Mouse (Mus musculus) forebrain, embryonic 13.5 days (tissue): Measurements from ENCODE around the gene Ahsa2. TPM values are rescaled to one million over a fixed set of nuclear protein-coding genes. Genes with fewer than 3 reads are reported as not detected.
"Not testable (repeated sequence)": the region's sequence is repeated elsewhere in the genome, so short reads cannot be mapped to it uniquely, and the experiment has no call there.

Source experiments
- ATAC-seq: fragments of 200-750 bp; cut with Nextera tagmentation; 2 replicates; pipeline ENCODE4 v1.8.0; 2017
- H3K27ac ChIP-seq: fragments of 300-500 bp; sonication (generic); 2 replicates; pipeline ENCODE4 v1.5.1; 2015; ENCODE audit warnings: inconsistent platforms, mild to moderate bottlenecking, moderate library complexity
- H3K27me3 ChIP-seq: fragments of 300-500 bp; sonication (generic); 2 replicates; pipeline ENCODE4 v1.6.1; 2015; ENCODE audit warnings: mild to moderate bottlenecking, inconsistent platforms
- H3K36me3 ChIP-seq: fragments of 300-500 bp; sonication (generic); 2 replicates; pipeline ENCODE4 v1.6.1; 2015; ENCODE audit warnings: mild to moderate bottlenecking, inconsistent platforms; ENCODE audit not compliant: poor library complexity, severe bottlenecking
- H3K4me1 ChIP-seq: fragments of 300-500 bp; sonication (generic); 2 replicates; pipeline ENCODE4 v1.6.1; 2015; ENCODE audit warnings: inconsistent platforms
- H3K4me2 ChIP-seq: fragments of 300-500 bp; sonication (generic); 2 replicates; pipeline ENCODE4 v1.6.1; 2015; ENCODE audit warnings: inconsistent platforms, mild to moderate bottlenecking, moderate library complexity
- H3K4me3 ChIP-seq: fragments of 300-500 bp; sonication (generic); 2 replicates; pipeline ENCODE4 v1.5.1; 2015; ENCODE audit warnings: mild to moderate bottlenecking, inconsistent platforms
- H3K9ac ChIP-seq: fragments of 300-500 bp; sonication (generic); 2 replicates; pipeline ENCODE4 v1.6.1; 2015; ENCODE audit warnings: mild to moderate bottlenecking, inconsistent platforms
- H3K9me3 ChIP-seq: fragments of 300-500 bp; sonication (generic); replicated peaks from 2 replicates; pipeline ENCODE4 v1.6.1; 2016; ENCODE audit warnings: inconsistent platforms
- WGBS: fragments of 180-500 bp; shearing (Covaris S2); methylation state at CpG from one replicate; pipeline ENCODE4 v1.1.7; 2015; 5-methylcytosine and 5-hydroxymethylcytosine counted together
- microRNA-seq: library from miRNA; unstranded; fragments of <30 nt; microRNA quantifications from one replicate; pipeline ENCODE4, GENCODE M21; 2016
- polyA plus RNA-seq: library from polyadenylated mRNA; unstranded; fragments of >200 nt; fragmentation: Nextera tagmentation; extraction: Ambion mirVana; gene quantifications from 2 replicates; pipeline ENCODE4 v1.2.1, GENCODE M21; 2015

Gene Ahsa2
- polyA plus RNA-seq, 1 experiment from 2014 or later: 151 TPM

DNA sequence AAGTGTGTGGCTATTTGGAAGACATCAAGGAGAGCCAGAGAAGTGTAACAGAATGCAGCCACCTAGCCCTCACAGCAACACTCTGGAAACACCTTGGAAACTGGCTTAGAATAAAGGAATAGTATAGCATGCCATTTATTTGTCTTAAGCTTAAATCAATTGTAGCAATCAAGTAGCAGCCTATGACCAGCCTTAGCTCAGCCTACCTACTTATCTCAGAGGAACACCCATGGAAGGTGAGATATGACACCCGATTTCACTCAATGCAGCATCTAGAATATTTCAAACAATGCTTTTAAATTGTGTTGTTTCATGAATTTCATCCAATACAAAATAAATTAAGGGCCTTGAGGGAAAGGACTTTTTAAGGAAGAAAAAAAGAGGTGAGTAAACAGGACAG lies 7.9 kb downstream of the Ahsa2 start:
- no peak for ATAC-seq
- H3K4me2 ChIP-seq: no peak overlapping the region
- 100% methylated on average over 1 of the region's 1 CpGs for WGBS
- no peak overlapping the region for H3K9ac ChIP-seq
- H3K27me3 ChIP-seq: no peaks in the 10 kb centered on the region
- no peak overlapping the region for H3K27ac ChIP-seq
- peaks cover 93% of the 10 kb centered on the region for H3K36me3 ChIP-seq
- no peaks in the 10 kb centered on the region for H3K9me3 ChIP-seq
- no peak overlapping the region for H3K4me3 ChIP-seq
- H3K4me1 ChIP-seq: peaks cover 5% of the 10 kb centered on the region; the same call in 1 of the 2 replicates

DNA sequence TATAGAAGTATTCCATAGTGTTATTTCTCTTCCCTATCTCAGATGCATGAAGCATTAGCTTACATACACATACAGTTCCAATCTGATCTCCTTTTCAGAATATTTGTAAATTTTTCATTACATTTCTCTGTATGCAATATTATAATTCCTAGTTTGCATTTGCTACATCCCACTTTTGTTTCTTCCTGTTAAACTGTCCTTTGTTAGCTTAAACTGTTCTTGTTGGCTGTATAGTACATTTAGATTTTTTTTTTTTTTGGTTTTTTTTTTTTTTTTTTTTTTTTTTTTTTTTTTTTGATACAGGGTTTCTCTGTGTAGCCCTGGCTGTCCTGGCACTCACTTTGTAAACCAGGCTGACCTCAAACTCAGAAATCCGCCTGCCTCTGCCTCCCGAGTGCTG lies 32.0 kb downstream of the Ahsa2 start:
- H3K27ac ChIP-seq, H3K9me3 ChIP-seq, H3K9ac ChIP-seq, H3K27me3 ChIP-seq, H3K4me3 ChIP-seq, ATAC-seq, H3K4me2 ChIP-seq, H3K4me1 ChIP-seq: not testable (repeated sequence)
- 90% methylated on average over 2 of the region's 2 CpGs for WGBS
- H3K36me3 ChIP-seq: peaks cover 43% of the 10 kb centered on the region

Small RNA genes lying within 50 kb of the gene (microRNA-seq; reads per million reads assigned to microRNA genes)
- not detected for gene Gm47279

Other genes with a start within 250 kb of the Ahsa2 start
- gene Xpo1, start 242.0 kb downstream of the Ahsa2 start, polyA plus RNA-seq: 91.5 and 101 TPM in 2 replicates
- 27.1 and 29.8 TPM in 2 replicates for gene Usp34, start 191.1 kb downstream of the Ahsa2 start, polyA plus RNA-seq
- not detected in 2 replicates for gene 1700093K21Rik, start 23.1 kb upstream of the Ahsa2 start, polyA plus RNA-seq
- gene 0610010F05Rik, start 135.6 kb upstream of the Ahsa2 start, polyA plus RNA-seq: 114 and 119 TPM in 2 replicates
- gene Pus10, start 167.6 kb upstream of the Ahsa2 start, polyA plus RNA-seq: 16.4 and 16.7 TPM in 2 replicates
- gene Pex13, start 167.9 kb upstream of the Ahsa2 start, polyA plus RNA-seq: 34.2 and 41.3 TPM in 2 replicates